In genomic region chr6:29395910-29396713, GRCm38 (mm10) we compare ENCODE assay signal across 8 mouse cellular contexts. TPM values are rescaled to one million over a fixed set of nuclear protein-coding genes. Genes with fewer than 3 reads are reported as not detected.
A peak's percentile ranks its signal among the peaks of the same experiment; 100 is the strongest.
DNase-seq lines count a peak whose midpoint lies in the region; ATAC-seq lines count a peak whose summit lies in the region.

Ccdc136 (plus strand) TSS chr6:29396309.

- no peaks in the 10 kb centered on the region for H3K9me3 ChIP-seq in intestine, embryonic 14.5 days (ENCODE audit: control insufficient read depth, low read length)

- peak within 1 kb of the TSS; percentile 82 for H3K4me2 ChIP-seq in intestine, embryonic 14.5 days (ENCODE audit: low read length)

- H3K4me3 ChIP-seq in intestine, embryonic 14.5 days (ENCODE audit: low read depth, low read length), result peak within 1 kb of the TSS; percentile 61

- H3K36me3 ChIP-seq in intestine, embryonic 14.5 days (ENCODE audit: control insufficient read depth, insufficient read depth, low read length), result no peaks in the 10 kb centered on the region

- peak; percentile 94 for ATAC-seq in intestine, embryonic 14.5 days (replicated peaks; ENCODE audit: low FRiP score, low TSS enrichment, low read depth)

- H3K27me3 ChIP-seq in intestine, embryonic 14.5 days (replicated peaks; ENCODE audit: control insufficient read depth, insufficient read depth, low read length), result peaks cover 13% of the 10 kb centered on the region; the same call in 1 of the 2 replicates

- whole genome bisulfite sequencing in intestine, embryonic 14.5 days, result 2% methylated on average over 35 of the region's 49 CpGs

- peaks cover 14% of the 10 kb centered on the region; the same call in 1 of the 2 replicates for H3K4me1 ChIP-seq in intestine, embryonic 14.5 days (replicated peaks; ENCODE audit: control insufficient read depth, insufficient read depth, low read length)

- peak; percentile 25 to 48 for DNase-seq in spleen, adult 18-20 months
- DNase-seq in spleen, postnatal 14 days (ENCODE audit: low spot score in 2 of 2), result no peak
- peak; percentile 82 for DNase-seq in embryo, embryonic 10.5 days (ENCODE audit: low spot score)
- DNase-seq in gastrocnemius, postnatal 25 days, result peak; percentile 73
- peak; percentile 81 for DNase-seq in intestine, embryonic 14.5 days (ENCODE audit: low spot score)
- DNase-seq in left cerebral cortex, postnatal 25 days (ENCODE audit: low spot score in 2 of 2), result peak; percentile 77 to 86
- peak; percentile 67 for DNase-seq in mesoderm, embryonic 11.5 days (ENCODE audit: low read depth, low spot score)
- DNase-seq in right cerebral cortex, postnatal 4 days, result peak; percentile 69

- H3K27ac ChIP-seq in intestine, embryonic 14.5 days (ENCODE audit: low read depth), result 0 out of 2 replicates have a peak within 1 kb of the TSS, but pooled peaks have one; percentile 33

- intact Hi-C loops in left cerebral cortex, postnatal 25 days (cut with DNase I), result no loop called here

- H3K9ac ChIP-seq in intestine, embryonic 14.5 days (ENCODE audit: low read length), result peak within 1 kb of the TSS; percentile 57

RNA-seq across cellular contexts. Expression of gene Ccdc136, which starts in this region (rescaled TPM):
- 10 to 100 TPM in 1 of 2 experiments, 1 to 10 TPM in 1; 8.0 to 14.1 TPM for total RNA-seq in gastrocnemius, postnatal 25 days (2021)
- 12.3 and 14.7 TPM in 2 replicates for polyA plus RNA-seq in intestine, embryonic 14.5 days (2014; fragmentation: Nextera tagmentation; extraction: Ambion mirVana)
- 10 to 100 TPM; 84.7 to 92.0 TPM for total RNA-seq in left cerebral cortex, postnatal 25 days (2021)

Comparison
In these comparisons a context has a peak if more than half of its experiments do, and no peak if none do; other contexts are left out.
1. RNA of gene Ccdc136 (total RNA-seq): 84.7 to 92.0 TPM in left cerebral cortex, postnatal 25 days; 8.0 to 14.1 TPM in gastrocnemius, postnatal 25 days; every median in the first group is over 4 times any median in the second.
2. DNase-seq: peak in spleen, adult 18-20 months (2 of 2), embryo, embryonic 10.5 days (single experiment), gastrocnemius, postnatal 25 days (single experiment), intestine, embryonic 14.5 days (single experiment), left cerebral cortex, postnatal 25 days (2 of 2), mesoderm, embryonic 11.5 days (single experiment) and right cerebral cortex, postnatal 4 days (single experiment); none in spleen, postnatal 14 days (0 of 2).